Mouse (Mus musculus): ENCODE results near the gene Cluh. TPM values are rescaled to one million over a fixed set of nuclear protein-coding genes. Genes with fewer than 3 reads are reported as not detected.

Cluh gene
- total and polyA plus RNA-seq, 3 experiments = 19.4 to 60.3 (median 37.9) TPM

DNA sequence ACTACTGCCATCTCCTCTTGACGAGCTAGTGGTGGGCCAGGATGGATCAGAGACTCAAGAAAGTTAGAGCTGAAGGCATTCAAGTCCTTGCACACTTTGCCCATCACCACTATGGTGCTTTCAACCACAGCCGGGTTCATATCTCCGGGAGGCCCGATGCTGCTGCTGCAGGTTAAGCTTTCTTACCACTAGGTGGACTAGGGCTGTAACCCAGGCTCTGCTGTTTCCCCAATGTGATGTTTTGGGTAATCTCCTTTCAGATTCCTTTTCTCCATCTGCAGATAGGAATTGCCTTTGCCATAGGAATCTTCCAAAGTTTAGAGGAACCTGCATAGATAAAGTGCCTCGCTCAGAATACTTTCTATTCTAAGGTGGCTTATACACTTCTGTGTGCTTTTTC is 33.7 kb upstream of the Cluh start:
- no peak overlapping the region for H3K4me3 ChIP-seq (ENCODE audit: low read depth, low read length)
- H3K27me3 ChIP-seq (ENCODE audit: insufficient read depth, low read length) = peaks cover 54% of the 10 kb centered on the region
- H3K9me3 ChIP-seq (replicated peaks) = 0 out of 2 replicates have a peak, but pooled peaks cover 6% of the 10 kb centered on the region
- no peaks in the 10 kb centered on the region for H3K36me3 ChIP-seq (replicated peaks)
- DNase-seq (ENCODE audit: low spot score) = no peak
- TF ChIP-seq GATA1 (IDR thresholded peaks at IDR 0.05; ENCODE audit: borderline replicate concordance, low read length) (no peak), TAL1 (conservative IDR thresholded peaks at IDR 0.05; ENCODE audit: low read depth, low read length) (no peak), CTCF (IDR thresholded peaks at IDR 0.05; ENCODE audit: low read depth, low read length) (no peak), GATA2 (IDR thresholded peaks at IDR 0.05; ENCODE audit: borderline replicate concordance, low read depth, low read length) (no peak), POLR2AphosphoS5 (IDR thresholded peaks at IDR 0.05; ENCODE audit: insufficient replicate concordance, low read depth, low read length) (no peak)
- peaks cover 7% of the 10 kb centered on the region for H3K4me1 ChIP-seq (ENCODE audit: insufficient read depth, low read depth, low read length)
- no peak for ATAC-seq (ENCODE audit: extremely low read depth, insufficient number of reproducible peaks, low FRiP score, poor library complexity, severe bottlenecking)

DNA sequence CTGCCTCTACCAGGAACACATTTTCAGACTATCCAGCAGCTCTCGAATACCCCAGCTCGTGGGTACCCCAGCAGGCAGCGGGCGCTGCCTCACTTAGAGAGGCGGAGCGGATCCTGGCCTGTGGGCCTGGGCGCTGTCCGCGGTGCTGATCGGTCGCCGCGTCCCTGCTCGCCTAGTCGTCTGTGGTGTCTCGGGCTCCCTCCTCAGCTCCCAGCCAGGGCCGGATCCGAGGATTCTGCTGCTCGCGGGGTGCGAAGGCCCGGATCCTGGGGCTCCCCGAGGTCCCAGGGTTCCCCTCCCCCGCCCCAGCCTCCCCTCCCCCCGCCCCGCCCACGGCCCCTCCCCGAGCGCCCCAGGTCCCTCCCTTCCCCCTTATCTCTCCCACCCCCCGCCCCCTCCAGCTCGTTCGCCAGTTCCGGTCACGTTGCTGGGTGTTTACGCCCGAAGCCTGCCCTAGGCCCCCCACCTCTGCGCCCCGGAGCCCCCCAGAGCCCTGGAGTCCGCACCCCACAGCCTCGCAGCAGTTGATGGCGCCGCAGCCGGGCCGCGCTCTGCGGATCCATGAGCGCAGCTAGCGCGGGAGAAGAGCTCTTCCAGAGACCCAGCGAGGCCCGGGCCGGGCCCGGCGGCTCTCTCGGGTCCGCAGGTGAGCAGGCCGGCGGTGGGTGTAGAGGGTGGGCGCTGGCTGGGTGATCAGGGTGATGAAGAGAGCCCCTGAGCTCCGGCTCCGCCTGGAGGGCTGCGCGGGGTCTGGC is 29.9 kb upstream of the Cluh start, which contains the start of gene Ccdc92b:
Gene Ccdc92b (plus strand): TSS at position 405 of the 755 bp plus-strand sequence.
- ATAC-seq (ENCODE audit: extremely low read depth, insufficient number of reproducible peaks, low FRiP score, poor library complexity, severe bottlenecking) (no peak), DNase-seq (ENCODE audit: low spot score) (peak; percentile 83)
- Histone ChIP-seq H3K9me3 (replicated peaks) (0 out of 2 replicates have a peak, but pooled peaks cover 3% of the 10 kb centered on the region), H3K4me1 (ENCODE audit: insufficient read depth, low read depth, low read length) (peaks cover 39% of the 10 kb centered on the region), H3K36me3 (replicated peaks) (no peaks in the 10 kb centered on the region), H3K27me3 (ENCODE audit: insufficient read depth, low read length) (peaks cover 39% of the 10 kb centered on the region), H3K4me3 (ENCODE audit: low read depth, low read length) (no peak within 1 kb of the TSS)
- TF ChIP-seq GATA1 (IDR thresholded peaks at IDR 0.05; ENCODE audit: borderline replicate concordance, low read length) (no peak), GATA2 (IDR thresholded peaks at IDR 0.05; ENCODE audit: borderline replicate concordance, low read depth, low read length) (no peak), CTCF (IDR thresholded peaks at IDR 0.05; ENCODE audit: low read depth, low read length) (no peak), TAL1 (conservative IDR thresholded peaks at IDR 0.05; ENCODE audit: low read depth, low read length) (no peak), POLR2AphosphoS5 (IDR thresholded peaks at IDR 0.05; ENCODE audit: insufficient replicate concordance, low read depth, low read length) (no peak)

DNA sequence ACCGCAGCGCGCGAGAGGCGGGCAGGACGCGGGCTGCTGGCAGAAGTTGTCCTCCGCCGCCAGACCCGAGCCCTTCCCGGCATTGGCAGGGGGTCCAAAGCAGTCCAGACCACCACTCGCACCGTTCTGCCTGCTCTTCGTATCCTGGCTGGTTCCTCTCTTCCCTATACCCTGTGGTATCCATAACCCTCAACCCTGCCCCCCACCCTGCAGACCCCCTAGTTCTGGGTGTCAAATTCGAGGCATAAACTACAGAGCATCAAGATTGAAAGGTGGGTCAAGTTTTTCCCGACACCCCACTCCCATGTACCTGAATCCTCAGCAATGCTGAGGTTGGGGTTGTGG is 29.4 kb upstream of the Cluh start:
- Histone ChIP-seq H3K9me3 (replicated peaks) (0 out of 2 replicates have a peak, but pooled peaks cover 3% of the 10 kb centered on the region), H3K36me3 (replicated peaks) (no peaks in the 10 kb centered on the region), H3K4me1 (ENCODE audit: insufficient read depth, low read depth, low read length) (peaks cover 39% of the 10 kb centered on the region), H3K27me3 (ENCODE audit: insufficient read depth, low read length) (peaks cover 35% of the 10 kb centered on the region), H3K4me3 (ENCODE audit: low read depth, low read length) (no peak overlapping the region)
- DNase-seq (ENCODE audit: low spot score) (no peak), ATAC-seq (ENCODE audit: extremely low read depth, insufficient number of reproducible peaks, low FRiP score, poor library complexity, severe bottlenecking) (no peak)
- TF ChIP-seq TAL1 (conservative IDR thresholded peaks at IDR 0.05; ENCODE audit: low read depth, low read length) = no peak

DNA sequence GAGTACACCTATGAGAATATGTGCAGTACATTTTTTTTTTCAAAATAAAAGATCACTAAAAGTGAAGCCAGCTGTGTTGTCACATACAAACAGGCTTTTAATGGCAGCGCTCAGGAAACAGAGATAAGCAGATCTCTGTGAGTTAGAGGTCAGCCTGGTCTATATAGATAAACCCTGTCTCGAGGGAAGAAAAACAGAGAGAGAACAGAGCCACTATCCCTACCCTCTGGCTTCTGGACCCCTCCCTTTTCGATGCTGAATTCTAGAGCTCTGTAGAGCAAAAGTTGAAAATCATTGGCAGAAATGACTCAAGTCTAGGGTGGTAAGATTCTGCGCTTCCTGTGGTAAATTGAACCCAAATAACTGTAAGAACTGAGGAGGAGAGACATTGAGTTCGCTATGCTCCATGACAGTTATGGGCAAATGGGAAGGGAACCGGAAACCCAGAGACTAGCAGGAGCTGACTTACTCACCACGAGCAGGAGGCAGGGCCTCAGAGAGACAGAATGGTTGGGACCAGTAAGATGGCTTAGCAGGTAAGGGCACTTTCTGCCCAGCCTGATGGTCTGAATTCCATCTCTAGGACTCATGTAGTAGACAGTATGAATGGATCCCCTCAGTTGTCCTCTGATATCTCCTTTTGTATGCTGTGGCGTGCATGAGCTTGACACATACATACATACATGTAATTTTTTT is 27.2 kb upstream of the Cluh start:
- DNase-seq (ENCODE audit: low spot score) = peak; percentile 29
- peaks cover 44% of the 10 kb centered on the region for H3K4me1 ChIP-seq (ENCODE audit: insufficient read depth, low read depth, low read length)
- peak; percentile 76 for ATAC-seq (ENCODE audit: extremely low read depth, insufficient number of reproducible peaks, low FRiP score, poor library complexity, severe bottlenecking)

DNA sequence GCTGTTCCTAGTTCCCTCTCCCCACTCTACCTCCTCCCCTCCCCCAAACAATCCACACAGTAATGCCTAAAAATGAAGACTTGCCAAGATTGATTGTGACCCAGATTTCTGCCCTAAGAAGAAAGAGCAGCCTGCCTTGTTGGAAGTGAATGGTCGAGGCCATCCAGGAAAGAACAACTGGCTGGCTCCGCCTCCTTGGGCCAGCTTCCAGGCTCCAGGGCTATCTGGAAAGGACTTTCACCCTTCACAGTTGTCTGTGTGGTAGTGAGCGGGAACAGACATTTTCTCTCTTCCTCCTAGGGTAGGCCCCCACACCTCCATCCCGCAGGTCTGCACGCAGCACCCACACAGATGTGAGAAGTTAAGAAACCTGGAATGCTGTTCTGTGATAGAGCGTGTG is 25.6 kb upstream of the Cluh start:
- Histone ChIP-seq H3K9me3 (replicated peaks) (0 out of 2 replicates have a peak, but pooled peaks cover 3% of the 10 kb centered on the region), H3K4me3 (ENCODE audit: low read depth, low read length) (no peak overlapping the region), H3K4me1 (ENCODE audit: insufficient read depth, low read depth, low read length) (peaks cover 44% of the 10 kb centered on the region), H3K27me3 (ENCODE audit: insufficient read depth, low read length) (peaks cover 15% of the 10 kb centered on the region), H3K36me3 (replicated peaks) (no peaks in the 10 kb centered on the region)
- DNase-seq (ENCODE audit: low spot score) = no peak
- no peak for ATAC-seq (ENCODE audit: extremely low read depth, insufficient number of reproducible peaks, low FRiP score, poor library complexity, severe bottlenecking)
- TF ChIP-seq POLR2AphosphoS5 (IDR thresholded peaks at IDR 0.05; ENCODE audit: insufficient replicate concordance, low read depth, low read length) = no peak
- no peak for TF ChIP-seq CTCF (IDR thresholded peaks at IDR 0.05; ENCODE audit: low read depth, low read length)
- TF ChIP-seq GATA1 (IDR thresholded peaks at IDR 0.05; ENCODE audit: borderline replicate concordance, low read length) = no peak
- no peak for TF ChIP-seq GATA2 (IDR thresholded peaks at IDR 0.05; ENCODE audit: borderline replicate concordance, low read depth, low read length)
- TF ChIP-seq TAL1 (conservative IDR thresholded peaks at IDR 0.05; ENCODE audit: low read depth, low read length) = no peak

More for the DNA sequence above, 27.2 kb upstream of the Cluh start:
- TF ChIP-seq TAL1 (conservative IDR thresholded peaks at IDR 0.05; ENCODE audit: low read depth, low read length) (peak; percentile 90), GATA1 (IDR thresholded peaks at IDR 0.05; ENCODE audit: borderline replicate concordance, low read length) (no peak)
- H3K27me3 ChIP-seq (ENCODE audit: insufficient read depth, low read length) = peaks cover 24% of the 10 kb centered on the region
- no peaks in the 10 kb centered on the region for H3K36me3 ChIP-seq (replicated peaks)
- peak overlapping the region; percentile 42; the same call in 1 of the 2 replicates for H3K4me3 ChIP-seq (ENCODE audit: low read depth, low read length)
- H3K9me3 ChIP-seq (replicated peaks) = 0 out of 2 replicates have a peak, but pooled peaks cover 3% of the 10 kb centered on the region

DNA sequence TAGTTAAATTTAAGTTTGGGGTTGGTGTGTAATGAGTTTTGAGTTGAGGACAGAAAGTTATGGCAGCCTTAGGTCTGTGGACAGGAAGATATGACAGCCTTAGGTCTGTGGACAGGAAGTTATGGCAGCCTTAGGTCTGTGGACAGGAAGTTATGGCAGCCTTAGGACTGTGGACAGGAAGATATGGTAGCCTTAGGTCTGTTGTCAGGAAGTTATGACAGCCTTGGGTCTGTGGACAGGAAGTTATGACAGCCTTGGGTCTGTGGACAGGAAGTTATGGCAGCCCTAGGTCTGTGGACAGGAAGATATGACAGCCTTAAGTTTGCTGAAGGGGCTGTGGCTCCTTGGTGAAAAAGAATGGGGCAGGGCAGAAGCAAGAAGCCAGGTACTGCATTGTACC is 24.0 kb upstream of the Cluh start:
- DNase-seq (ENCODE audit: low spot score) (no peak), ATAC-seq (ENCODE audit: extremely low read depth, insufficient number of reproducible peaks, low FRiP score, poor library complexity, severe bottlenecking) (no peak)
- H3K9me3 ChIP-seq (replicated peaks) = no peaks in the 10 kb centered on the region
- no peaks in the 10 kb centered on the region for H3K36me3 ChIP-seq (replicated peaks)
- no peak overlapping the region for H3K4me3 ChIP-seq (ENCODE audit: low read depth, low read length)
- TF ChIP-seq POLR2AphosphoS5 (IDR thresholded peaks at IDR 0.05; ENCODE audit: insufficient replicate concordance, low read depth, low read length) (no peak), CTCF (IDR thresholded peaks at IDR 0.05; ENCODE audit: low read depth, low read length) (no peak), GATA2 (IDR thresholded peaks at IDR 0.05; ENCODE audit: borderline replicate concordance, low read depth, low read length) (no peak), TAL1 (conservative IDR thresholded peaks at IDR 0.05; ENCODE audit: low read depth, low read length) (no peak), GATA1 (IDR thresholded peaks at IDR 0.05; ENCODE audit: borderline replicate concordance, low read length) (no peak)
- peaks cover 6% of the 10 kb centered on the region for H3K27me3 ChIP-seq (ENCODE audit: insufficient read depth, low read length)
- H3K4me1 ChIP-seq (ENCODE audit: insufficient read depth, low read depth, low read length) = peaks cover 42% of the 10 kb centered on the region
